Mouse (Mus musculus) megakaryocyte progenitor cell, adult 5-6 weeks (primary cell): Measurements from ENCODE around the gene Cox5a. TPM values are rescaled to one million over a fixed set of nuclear protein-coding genes. Genes with fewer than 3 reads are reported as not detected.

Source experiments
- ATAC-seq: replicated peaks from 2 replicates; pipeline ENCODE4 v1.8.0; 2016; ENCODE audit warnings: mild to moderate bottlenecking, moderate TSS enrichment, inconsistent platforms; ENCODE audit not compliant: poor library complexity
- total RNA-seq, 2 experiments: library from RNA; stranded (forward) in 1 of 2; stranded (reverse) in 1 of 2; fragments of 157-497, 149-512 nt in 1 of 2; fragments of 200-1000 nt in 1 of 2; gene quantifications; 2 replicates each; pipeline versions ENCODE4 v1.2.3 to v1.2.4; 2015 to 2017

Gene Cox5a
- 617 and 644 TPM in 2 replicates for total RNA-seq (2015)
- 85.1 and 114 TPM in 2 replicates for total RNA-seq (2017)

DNA sequence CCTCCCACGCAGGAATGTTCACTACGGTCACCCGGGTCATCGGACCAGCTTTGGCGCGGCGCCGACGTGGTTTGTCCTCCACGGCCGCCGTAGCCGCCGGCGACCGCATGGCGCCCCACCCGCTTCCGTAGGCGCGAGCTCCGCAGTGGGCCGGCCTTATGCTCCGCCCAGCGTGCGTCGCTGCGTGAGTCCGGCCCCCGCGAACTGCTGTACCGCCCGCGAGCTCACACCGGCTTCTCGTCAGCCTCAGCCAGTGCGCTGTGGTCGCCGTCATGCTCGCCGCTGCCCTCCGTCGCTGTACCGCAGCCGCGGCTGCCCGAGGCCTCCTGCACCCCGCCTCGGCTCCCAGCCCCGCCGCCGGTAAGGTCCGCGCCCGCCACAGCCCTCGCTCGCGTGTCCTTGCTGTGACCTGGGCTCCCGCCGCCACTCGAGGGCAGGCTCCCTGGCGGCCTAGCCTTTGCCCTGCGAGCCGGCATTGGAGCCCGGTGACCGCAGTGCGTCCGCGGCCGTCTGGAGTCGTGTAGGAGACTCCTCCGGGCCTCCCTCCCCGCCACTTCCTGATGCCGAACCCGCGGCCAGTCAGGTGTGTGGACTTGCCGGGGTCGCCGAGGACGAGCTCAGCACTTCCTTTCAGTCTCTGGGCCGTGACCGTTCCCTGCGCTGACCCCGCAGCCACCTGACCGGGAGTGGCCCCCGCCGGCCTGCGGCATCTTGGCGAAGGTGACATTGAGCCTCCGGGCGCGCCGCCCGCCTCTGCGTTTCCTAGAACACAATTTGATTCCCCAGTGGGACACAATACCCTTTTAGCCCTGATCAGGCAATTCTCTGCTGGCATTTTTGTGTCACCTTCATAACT lies at the start of gene Cox5a:
Gene Cox5a, plus strand, starts transcription at position 219 of the 856 bp plus-strand sequence.
- peak; percentile 89 for ATAC-seq

DNA sequence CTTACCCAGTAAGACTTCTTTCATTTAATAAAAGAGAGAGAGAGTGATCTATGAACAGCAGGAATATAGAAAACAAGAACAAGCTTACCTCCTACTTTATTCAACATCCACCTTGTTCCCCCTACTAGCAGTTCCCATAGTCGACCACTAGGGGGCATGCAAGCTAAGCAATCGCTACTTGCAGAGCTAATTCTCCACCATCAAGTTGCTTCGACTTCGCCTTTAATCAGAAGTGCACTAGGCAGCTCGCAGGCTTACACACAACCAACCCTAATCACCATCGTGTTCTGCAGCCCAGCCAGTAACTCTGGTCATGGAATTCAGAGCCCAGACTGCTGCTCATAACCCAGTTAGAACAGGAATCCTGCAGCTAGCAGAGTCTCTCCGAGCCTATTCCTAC lies 35.3 kb upstream of the Cox5a start:
- peak; percentile 91 for ATAC-seq

DNA sequence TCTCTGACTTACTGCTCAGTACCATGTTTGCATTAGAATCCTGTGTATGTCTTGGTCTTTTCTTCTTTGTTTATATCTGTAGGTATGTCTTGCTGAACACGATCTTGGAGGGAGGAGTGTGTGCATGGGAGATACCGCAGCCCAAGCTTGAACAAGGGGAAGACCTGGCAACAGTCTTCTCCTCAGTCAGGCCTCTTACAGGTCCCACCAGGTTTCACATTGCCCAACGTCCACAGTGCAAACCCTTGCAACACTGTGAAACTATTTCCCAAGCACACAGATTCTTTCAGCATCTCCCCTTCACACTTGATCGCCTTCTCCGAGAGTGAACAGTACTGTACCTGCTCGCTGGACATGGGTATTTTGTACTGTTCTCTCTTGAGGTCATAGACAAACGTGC lies 33.3 kb upstream of the Cox5a start:
- 0 out of 2 replicates have a peak, but pooled peaks have one; percentile 37 for ATAC-seq

DNA sequence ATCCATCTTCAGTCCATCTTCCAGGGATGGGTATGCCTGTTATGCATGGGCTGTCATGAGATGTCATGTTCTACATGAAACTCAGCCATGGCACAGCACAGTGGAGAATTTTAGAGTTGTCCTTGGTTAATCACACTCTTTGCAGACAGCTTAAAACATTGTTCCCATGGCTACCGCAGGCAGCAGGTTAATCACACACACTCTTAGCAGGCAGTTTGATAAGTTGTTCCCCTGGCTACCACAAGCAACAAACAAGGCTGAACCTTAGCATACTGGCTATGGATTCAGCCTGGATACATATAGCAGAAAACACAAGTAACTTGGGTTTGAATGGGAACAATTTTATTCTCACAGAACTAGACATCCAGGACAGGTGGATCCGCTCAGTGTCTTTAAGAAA lies 27.5 kb upstream of the Cox5a start:
- ATAC-seq: no peak

DNA sequence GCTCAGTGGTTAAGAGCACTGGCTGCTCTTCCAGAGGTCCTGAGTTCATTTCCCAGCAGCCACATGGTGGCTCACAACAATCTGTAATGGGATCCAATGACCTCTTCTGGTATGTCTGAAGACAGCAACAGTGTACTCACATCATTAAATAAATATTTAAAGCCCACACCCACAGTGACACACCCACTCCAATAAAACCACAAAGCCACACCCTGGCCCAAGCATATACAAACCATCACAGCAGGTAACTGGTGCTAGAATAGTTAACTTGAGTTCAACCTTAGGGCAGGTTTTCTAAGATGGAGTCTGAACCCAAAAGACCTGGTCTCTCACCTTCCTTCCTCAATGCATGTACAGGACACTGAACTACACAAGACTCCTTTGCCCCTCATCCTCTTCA lies 26.1 kb upstream of the Cox5a start:
- ATAC-seq: no peak

DNA sequence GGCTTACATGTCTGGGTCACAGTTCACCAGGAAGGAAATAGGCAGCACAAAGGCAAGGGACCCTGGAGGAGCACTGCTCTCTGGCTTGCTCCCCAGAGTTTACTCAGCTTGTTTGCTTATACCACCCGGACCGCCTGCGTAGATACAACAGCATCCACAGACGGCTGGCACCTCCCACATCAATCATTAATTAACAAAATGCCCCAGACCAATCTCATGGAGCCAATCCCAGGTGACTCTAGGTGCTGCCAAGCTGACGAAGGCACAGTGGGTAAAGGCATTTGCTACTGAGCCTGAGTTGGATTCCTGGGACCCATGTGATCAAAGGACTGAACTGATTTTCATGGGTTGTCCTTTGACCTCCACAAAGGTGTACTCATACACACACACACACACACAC lies 23.8 kb upstream of the Cox5a start:
- ATAC-seq: no peak

DNA sequence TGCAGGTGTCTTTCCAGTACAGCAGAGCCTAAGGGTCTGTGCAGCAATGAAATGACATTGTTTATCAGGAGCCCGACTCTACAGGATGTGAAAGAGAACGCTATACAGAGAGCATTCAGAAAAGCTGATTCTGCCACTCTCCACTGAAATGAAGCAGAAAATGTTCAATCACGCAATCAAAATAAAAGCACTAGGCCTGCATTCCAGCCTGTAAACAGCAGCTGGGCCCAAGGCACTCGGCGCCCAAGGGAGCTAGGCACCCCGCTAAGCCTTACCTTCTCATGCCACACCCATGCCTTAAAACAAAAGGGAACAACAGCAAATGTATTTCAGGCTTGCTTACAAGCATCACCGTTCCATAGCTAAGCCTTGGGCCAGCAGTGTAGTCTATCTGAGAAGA lies 22.5 kb upstream of the Cox5a start:
- no peak for ATAC-seq

DNA sequence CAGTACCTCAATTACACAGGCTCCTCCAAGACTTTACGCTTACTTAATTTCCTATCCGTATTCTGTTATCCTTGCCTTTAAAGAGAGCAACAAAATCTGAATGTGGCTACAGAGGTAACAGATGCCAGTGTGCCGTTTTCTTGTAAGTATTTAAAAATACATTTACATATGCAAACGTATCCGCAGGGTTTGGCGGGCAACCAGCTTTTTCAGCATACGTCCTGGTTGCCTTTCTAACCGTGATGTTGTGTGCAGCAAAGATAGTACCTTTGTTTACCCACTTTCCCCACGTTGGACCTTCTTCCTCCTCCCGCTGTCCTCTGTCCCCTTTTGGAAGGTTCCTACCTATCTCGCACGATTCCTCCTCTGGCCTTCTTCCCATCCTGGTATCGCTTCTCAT lies 19.6 kb upstream of the Cox5a start:
- no peak for ATAC-seq

DNA sequence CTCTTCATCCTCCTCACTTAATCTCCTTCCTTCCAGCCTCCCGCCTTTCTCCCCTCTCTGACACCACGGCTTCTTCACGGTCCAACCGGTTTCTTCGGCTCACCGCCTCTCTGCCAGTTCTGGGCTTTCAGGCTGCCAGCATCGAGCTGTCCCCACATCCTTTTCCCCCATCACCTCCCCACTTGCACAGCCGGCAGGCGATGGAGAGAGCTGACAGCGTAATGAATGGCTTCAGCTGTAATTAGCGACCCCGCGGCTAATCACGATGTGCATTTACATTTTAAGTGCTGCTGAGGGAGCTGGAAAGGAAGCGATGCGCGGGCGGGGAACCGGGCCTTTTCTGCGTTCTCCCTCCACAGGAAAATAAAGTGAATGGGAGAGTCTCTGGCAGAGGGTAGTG lies 19.2 kb upstream of the Cox5a start:
- ATAC-seq: no peak

DNA sequence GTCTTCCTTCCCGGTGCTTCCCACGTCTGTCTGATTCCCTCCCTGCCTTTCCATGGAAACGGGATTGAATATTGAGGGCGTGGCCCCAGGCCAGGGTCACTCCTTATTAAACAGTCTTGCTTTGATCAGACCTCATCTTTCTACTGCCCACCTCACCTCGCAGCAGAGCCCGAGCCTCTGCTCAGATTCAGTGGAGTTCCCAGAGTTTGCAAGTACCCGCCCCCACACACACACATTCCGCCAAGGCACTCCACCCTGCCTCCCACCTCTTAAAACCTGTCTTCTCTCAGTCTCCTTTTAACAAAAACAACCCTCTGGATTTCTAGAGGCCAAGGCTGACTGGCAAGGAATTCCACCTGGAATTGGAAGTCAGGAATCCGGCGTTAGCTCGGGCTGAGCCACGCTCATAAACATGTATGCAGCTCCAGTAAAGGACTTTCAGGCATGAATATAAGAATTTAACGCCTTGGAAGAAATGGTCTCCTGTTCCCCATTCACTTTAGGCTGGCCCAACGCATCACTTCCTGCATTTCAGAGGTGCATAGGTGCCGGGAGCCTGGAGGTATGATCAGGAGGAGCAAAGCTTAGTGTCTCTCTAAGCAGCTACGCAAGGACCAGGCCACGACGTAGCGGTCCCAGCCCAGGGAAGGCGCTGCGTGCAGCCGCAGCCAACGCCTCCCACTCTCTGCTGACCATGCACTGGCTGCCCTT lies 18.0 kb upstream of the Cox5a start:
- no peak for ATAC-seq

DNA sequence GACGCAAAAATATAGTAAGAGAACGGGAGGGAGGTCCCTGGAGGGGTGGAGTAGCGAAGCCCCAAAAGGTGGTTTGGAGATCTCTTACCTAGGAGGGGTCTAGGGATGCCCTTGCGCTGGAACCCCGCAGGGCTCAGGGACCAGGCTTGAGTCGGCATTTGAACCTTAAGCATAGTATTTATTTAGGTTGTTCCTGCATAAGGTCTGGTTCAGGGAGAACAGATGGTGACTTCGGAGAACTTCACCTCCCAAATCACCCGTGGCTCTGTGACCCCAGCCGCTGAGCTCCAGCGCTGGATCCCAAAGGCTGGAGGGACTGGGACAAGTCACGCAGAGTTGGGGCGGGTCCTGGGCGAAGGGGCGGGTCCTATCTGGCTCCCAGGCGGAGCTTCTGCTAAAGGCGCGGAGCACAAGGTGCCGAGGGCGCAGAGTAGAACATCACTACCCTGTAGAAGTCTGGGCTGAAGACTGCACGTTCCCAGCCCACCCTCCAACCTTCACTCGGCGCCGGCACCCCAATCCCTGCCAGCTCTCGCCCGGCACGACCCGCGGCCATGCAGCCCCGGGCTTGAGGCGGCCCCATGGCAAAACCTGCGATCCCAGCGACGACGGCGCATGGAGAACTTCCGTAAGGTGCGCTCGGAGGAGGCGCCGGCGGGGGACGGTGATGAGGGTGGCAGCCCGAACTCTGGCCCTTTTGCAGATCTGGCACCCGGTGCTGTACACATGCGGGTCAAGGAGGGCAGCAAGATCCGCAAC lies 17.3 kb upstream of the Cox5a start, which contains the start of gene Rpp25:
Gene Rpp25, plus strand, starts transcription at position 405 of the 759 bp plus-strand sequence.
- ATAC-seq: no peak

DNA sequence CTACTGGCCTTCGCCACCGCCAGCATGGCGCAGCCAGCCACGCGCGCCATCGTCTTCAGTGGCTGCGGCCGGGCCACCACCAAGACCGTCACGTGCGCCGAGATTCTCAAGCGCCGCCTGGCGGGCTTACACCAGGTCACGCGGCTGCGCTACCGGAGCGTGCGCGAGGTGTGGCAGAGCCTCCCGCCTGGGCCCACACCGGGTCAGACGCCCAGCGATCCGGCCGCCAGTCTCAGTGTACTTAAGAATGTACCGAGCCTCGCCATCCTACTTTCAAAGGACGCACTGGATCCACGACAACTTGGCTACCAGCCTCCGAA lies 16.7 kb upstream of the Cox5a start:
- peak; percentile 35; the same call in 1 of the 2 replicates for ATAC-seq

DNA sequence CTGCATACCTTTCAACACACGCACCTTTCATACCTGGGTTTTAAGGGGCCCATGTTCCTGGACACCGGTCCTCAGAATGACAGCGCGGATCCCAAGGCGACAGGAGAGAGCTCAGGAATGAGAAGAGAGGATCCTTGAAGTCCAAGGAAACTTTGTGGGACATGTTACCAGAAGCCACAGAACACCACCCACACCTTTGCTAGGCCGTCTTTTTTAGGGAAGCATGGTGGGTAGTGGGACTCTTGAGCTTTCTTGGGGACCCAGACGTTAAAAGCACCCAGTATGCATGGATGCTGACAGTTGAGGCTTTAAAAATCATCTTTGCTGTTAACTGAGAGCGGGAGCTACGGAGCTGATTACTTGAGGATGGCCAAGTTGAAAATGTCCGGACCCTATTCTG lies 16.2 kb upstream of the Cox5a start:
- ATAC-seq: no peak

DNA sequence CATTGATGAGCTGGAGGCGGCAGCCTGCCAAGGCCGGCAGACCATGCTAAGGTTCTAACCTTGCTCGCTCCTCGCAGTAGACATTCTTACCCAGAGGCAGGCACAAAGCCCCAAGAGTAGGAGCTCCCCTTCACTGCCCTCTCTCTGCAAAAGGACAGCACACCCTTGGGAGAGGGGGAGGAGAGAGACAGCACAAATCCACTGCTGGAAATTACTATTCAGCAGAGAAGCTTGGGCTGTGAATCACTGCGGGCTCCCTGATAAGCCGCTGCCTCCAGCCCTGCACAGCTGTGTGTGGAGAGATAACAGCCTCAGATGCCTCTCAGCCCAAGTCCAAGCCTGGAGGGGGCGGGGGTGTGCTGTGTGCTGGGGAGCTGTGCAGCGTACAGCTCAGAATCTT lies 15.4 kb upstream of the Cox5a start:
- ATAC-seq: peak; percentile 98

DNA sequence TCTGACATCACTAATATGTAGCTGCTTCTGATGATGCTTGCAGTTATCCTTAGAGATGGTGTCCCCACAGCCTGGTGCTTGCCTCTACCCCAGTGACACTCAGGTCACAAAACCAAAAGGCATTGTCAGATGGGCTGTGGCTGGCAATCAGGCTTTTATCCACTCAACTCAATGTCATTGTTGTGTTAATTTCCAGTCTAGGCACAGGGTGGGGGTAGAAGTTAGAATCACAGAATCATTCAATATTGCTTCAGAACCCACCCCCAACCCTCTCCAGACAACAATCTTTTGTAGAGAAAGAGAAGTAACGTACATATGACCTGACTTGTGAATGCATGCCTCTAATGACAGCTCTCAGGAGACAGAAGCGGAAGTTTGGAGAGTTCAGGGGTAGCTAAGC lies 10.5 kb upstream of the Cox5a start:
- no peak for ATAC-seq

DNA sequence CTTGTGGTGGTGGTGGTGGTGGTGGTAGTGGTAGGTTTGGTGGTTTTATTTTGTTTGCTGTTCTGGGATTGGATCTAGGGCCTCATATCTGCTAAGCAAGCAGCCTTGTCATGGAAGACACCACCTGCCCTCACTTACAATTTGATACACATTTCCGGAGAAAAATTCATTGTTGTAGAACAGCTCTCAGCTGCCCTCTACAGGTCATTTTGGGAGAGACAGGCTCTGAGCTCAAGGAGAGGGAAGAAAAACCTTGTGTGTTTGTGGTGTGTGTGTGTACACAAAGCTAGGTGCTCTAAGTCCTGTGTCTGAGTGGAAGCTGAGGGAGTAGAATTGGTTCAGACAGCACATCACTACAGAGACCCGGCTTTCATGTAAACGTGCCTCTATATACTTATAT lies 4.0 kb upstream of the Cox5a start:
- peak; percentile 63 for ATAC-seq

DNA sequence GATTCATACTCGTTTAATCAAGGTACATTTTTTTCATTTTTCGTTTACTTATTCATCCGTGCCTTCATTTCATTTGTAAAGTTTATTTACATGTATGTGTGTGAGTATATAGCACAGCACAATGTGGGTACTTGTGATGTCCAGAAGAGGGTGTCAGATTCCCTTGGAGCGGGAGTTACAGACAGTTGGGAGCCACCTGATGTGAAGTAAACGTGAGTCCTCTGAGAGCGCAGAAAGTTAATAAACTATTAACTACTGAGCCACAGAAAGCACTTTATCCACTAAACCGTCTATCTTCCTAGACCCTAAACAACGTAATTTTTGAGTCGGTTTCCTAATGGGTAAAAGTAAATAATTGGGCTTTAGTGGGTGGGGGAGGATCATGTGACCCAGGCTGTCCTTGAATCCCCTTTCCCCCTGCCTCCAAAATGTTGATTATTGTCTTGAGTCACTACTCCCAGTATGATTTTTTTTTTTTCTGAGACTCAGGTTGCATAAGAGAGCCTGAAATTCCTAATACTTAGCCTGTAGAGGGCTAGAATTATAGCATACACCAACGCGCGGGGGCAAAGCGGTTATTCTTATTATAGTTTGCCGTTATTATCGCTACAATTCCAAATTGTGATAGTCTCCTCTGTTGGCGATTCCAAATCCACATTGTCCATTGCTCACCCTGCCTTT lies 559 bp upstream of the Cox5a start:
- no peak for ATAC-seq

DNA sequence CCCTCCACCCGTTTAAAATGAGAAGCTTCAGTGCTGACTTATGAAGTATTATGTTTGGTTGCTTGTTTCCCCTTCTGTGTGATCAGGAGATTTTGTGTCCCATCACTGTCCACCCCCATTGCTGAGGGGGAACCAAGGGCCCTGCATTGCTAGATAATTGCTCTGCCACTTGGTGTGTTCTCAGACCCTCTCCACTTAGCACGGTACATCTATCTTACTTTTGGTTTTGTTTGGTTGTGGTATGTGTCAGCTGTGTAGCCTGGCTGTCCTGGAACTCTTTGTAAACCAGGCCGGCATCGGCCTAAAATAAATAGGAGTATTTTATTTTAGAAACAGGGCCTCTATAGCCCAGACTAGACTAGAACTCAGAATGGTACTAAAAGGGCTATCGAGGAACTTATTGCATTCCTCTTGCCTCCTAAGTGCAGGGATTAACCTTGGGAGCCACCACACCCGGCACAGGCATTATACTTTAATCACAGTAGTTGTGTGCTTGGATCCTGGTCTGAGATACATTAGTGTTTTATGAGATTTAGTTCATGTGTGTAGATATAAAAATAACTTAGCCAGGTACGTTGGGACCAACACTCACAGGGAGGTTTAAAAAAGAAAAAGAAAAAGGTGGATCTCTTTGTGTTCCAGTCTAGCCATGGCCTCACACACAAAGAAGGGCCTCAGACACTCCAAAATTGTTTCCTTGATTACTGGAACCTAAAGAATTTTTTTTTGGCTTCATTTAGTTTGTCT lies 1.2 kb downstream of the Cox5a start:
- no peak for ATAC-seq

DNA sequence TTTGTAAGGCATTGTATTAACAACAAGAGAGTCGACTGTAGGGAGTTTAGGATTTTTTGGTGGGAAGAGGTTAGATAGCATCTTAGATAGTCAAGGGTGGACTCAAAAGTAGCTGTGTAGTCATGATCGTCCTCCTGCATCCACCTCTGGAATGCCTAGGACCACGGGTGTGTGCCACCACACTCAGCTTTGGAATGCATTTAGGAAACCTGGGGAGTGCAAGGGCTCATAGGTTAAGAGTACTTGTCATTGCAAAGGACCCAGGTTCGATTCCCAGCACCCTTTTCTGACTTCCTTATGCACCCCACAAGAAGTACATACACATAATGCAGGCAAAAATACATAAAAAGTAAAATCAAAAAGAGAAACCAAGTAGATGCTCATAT lies 1.8 kb downstream of the Cox5a start:
- no peak for ATAC-seq

DNA sequence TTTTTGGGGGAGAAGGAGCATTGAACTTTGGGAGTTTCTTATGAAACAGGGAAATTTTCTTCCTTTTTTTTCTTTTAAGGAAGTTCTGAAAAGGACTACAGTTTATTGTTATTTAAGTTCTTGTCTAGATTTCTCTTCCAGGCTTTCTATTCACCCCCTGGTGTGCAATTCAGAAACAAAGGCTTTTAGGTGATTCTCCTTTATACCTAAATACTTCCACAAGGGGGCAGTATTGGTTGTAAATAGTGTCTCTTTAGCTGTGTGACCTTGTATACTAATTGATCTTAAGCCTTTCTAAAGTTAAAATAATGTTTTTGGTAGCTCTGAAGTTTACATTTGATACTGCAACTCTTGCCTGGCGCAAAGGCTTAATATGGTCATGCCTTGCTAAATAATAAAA lies 2.7 kb downstream of the Cox5a start:
- peak; percentile 40 for ATAC-seq
